Mouse (Mus musculus): ENCODE measurements around the gene Stra6l. TPM values are rescaled to one million over a fixed set of nuclear protein-coding genes. Genes with fewer than 3 reads are reported as not detected.

The Stra6l gene
- polyA plus RNA-seq, 1 experiment from 2014 or later, result 7.1 TPM

Other genes with a start within 250 kb of the Stra6l start
- gene Aldh1b1, start 49.6 kb upstream of the Stra6l start, polyA plus RNA-seq (2015; fragmentation: Nextera tagmentation; extraction: Ambion mirVana), result 428 and 484 TPM in 2 replicates
- 0.42 and 0.53 TPM in 2 replicates for gene Igfbpl1, start 21.7 kb upstream of the Stra6l start, polyA plus RNA-seq (2015; fragmentation: Nextera tagmentation; extraction: Ambion mirVana)
- 0.06 and 0.14 TPM in 2 replicates for gene Ccdc180, start 41.6 kb downstream of the Stra6l start, polyA plus RNA-seq (2015; fragmentation: Nextera tagmentation; extraction: Ambion mirVana)
- 27.1 and 29.0 TPM in 2 replicates for gene Tdrd7, start 116.7 kb downstream of the Stra6l start, polyA plus RNA-seq (2015; fragmentation: Nextera tagmentation; extraction: Ambion mirVana)
- 3.2 and 3.3 TPM in 2 replicates for gene Tmod1, start 190.3 kb downstream of the Stra6l start, polyA plus RNA-seq (2015; fragmentation: Nextera tagmentation; extraction: Ambion mirVana)

Measured in intestine, embryonic 15.5 days (tissue).